Mouse (Mus musculus) neutrophil, adult 5-6 weeks (primary cell): ENCODE results near the gene Ttc13. TPM values are rescaled to one million over a fixed set of nuclear protein-coding genes. Genes with fewer than 3 reads are reported as not detected.
A peak's percentile ranks its signal among the peaks of the same experiment; 100 is the strongest.

ENCODE experiments used
- ATAC-seq: fragments of 151-379, 151-347 bp; 2 replicates; pipeline ENCODE4 v1.8.0; 2017; ENCODE audit warnings: mild to moderate bottlenecking, moderate TSS enrichment; ENCODE audit not compliant: insufficient number of reproducible peaks, poor library complexity, low FRiP score, severe bottlenecking; ENCODE audit errors: extremely low read depth
- total RNA-seq: library from RNA; stranded (forward); fragments of 200-1000 nt; gene quantifications from 2 replicates; pipeline ENCODE4 v1.2.3, GENCODE M21; 2017

Gene Ttc13
- total RNA-seq, 1 experiment from 2014 or later: 63.4 TPM

GRCm38 (mm10) chr8:124713207-124713606 is 8.6 kb downstream of the Ttc13 start:
- no peak for ATAC-seq

GRCm38 (mm10) chr8:124705823-124706222 is 16.0 kb downstream of the Ttc13 start:
- no peak for ATAC-seq

GRCm38 (mm10) chr8:124704376-124704775 is 17.4 kb downstream of the Ttc13 start:
- no peak for ATAC-seq

- no peak for ATAC-seq
Observed at GRCm38 (mm10) chr8:124703526-124703925, 18.3 kb downstream of the Ttc13 start.

- no peak for ATAC-seq
Observed at GRCm38 (mm10) chr8:124702183-124702582, 19.6 kb downstream of the Ttc13 start.

GRCm38 (mm10) chr8:124701023-124701422 is 20.8 kb downstream of the Ttc13 start:
- ATAC-seq: peak; percentile 77

- ATAC-seq: no peak
Observed at GRCm38 (mm10) chr8:124700271-124700670, 21.5 kb downstream of the Ttc13 start.

- no peak for ATAC-seq
Observed at GRCm38 (mm10) chr8:124695424-124696100, 26.2 kb downstream of the Ttc13 start.

- no peak for ATAC-seq
Observed at GRCm38 (mm10) chr8:124691706-124692105, 30.1 kb downstream of the Ttc13 start.

- no peak for ATAC-seq
Observed at GRCm38 (mm10) chr8:124688899-124689298, 32.9 kb downstream of the Ttc13 start.

- ATAC-seq: no peak
Observed at GRCm38 (mm10) chr8:124682218-124682617, 39.6 kb downstream of the Ttc13 start.

- no peak for ATAC-seq
Observed at GRCm38 (mm10) chr8:124681792-124682157, 40.0 kb downstream of the Ttc13 start.

GRCm38 (mm10) chr8:124681077-124681791 is 40.5 kb downstream of the Ttc13 start:
- ATAC-seq: no peak

- ATAC-seq: no peak
Observed at GRCm38 (mm10) chr8:124678246-124678645, 43.5 kb downstream of the Ttc13 start.

- peak; percentile 24; the same call in 1 of the 2 replicates for ATAC-seq
Observed at GRCm38 (mm10) chr8:124677486-124677885, 44.3 kb downstream of the Ttc13 start.

GRCm38 (mm10) chr8:124677078-124677477 is 44.7 kb downstream of the Ttc13 start:
- ATAC-seq: no peak

GRCm38 (mm10) chr8:124676661-124677060 is 45.1 kb downstream of the Ttc13 start:
- ATAC-seq: no peak

GRCm38 (mm10) chr8:124672345-124672744 is 49.4 kb downstream of the Ttc13 start:
- ATAC-seq: no peak

- ATAC-seq: no peak
Observed at GRCm38 (mm10) chr8:124668798-124669197, 53.0 kb downstream of the Ttc13 start.

GRCm38 (mm10) chr8:124664414-124664813 is 57.4 kb downstream of the Ttc13 start:
- ATAC-seq: no peak

GRCm38 (mm10) chr8:124663874-124664230 is 57.9 kb downstream of the Ttc13 start:
- ATAC-seq: no peak
